Comparison of ENCODE assay signal across 6 mouse cellular contexts in genomic region chr19:47374916-47375573, GRCm38 (mm10).
"Had no signal": no experiment of that assay in that cellular context is flagged by ENCODE, and none has a peak within 500 bp of the region (broad histone marks: within the 10 kb centered on the region; RNA-seq: fewer than 3 reads in every experiment).

No protein-coding gene starts in this region.

- H3K4me2 ChIP-seq: limb, embryonic 15.5 days; midbrain, embryonic 13.5 days; neural tube, embryonic 15.5 days had no signal

- H3K27me3 ChIP-seq: limb, embryonic 15.5 days; midbrain, embryonic 13.5 days; neural tube, embryonic 15.5 days had no signal

- H3K4me3 ChIP-seq: limb, embryonic 15.5 days; midbrain, embryonic 13.5 days; neural tube, embryonic 15.5 days had no signal

- DNase-seq: layer of hippocampus, adult 9-11 months had no signal

- H3K9me3 ChIP-seq: limb, embryonic 15.5 days; midbrain, embryonic 13.5 days; neural tube, embryonic 15.5 days had no signal

- H3K27ac ChIP-seq: limb, embryonic 15.5 days; liver, embryonic 14.5 days; midbrain, embryonic 13.5 days; neural tube, embryonic 15.5 days; stomach, postnatal 0 days had no signal

- H3K9ac ChIP-seq: limb, embryonic 15.5 days; liver, embryonic 14.5 days; midbrain, embryonic 13.5 days; neural tube, embryonic 15.5 days had no signal

- H3K36me3 ChIP-seq: limb, embryonic 15.5 days; midbrain, embryonic 13.5 days; neural tube, embryonic 15.5 days had no signal

- H3K4me1 ChIP-seq: midbrain, embryonic 13.5 days; neural tube, embryonic 15.5 days had no signal

- ATAC-seq: midbrain, embryonic 13.5 days had no signal
